Comparison of ENCODE assay signal across 8 mouse cellular contexts in the genomic region with DNA sequence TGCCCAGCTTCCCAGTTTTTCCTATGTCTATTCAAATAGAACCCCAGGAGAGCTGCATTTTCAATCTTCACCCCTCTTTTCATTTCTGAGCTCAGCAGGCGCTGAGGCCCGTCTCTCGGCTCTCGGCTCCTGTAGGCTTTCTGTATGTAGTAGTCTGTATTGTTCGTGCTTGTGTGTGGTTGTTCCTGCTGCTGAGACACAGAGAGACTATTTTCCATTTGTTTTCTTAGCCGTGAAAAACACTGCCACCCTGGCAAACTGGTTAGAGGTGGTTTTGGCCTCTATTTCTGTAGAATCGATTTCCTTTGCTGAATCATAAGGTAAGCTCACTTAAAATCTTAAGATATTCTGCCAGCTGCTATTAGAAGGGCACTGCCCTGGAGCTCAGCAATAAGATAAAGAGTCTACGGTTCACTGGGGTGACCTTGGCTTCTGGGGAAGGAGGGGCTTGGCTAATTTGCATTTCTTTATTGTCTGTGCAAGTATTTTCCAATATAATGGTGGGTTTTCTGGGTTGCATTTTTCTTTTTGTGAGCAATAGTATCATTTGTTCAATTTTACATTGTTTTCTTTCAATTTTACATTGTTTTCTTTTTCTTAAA. TPM values are rescaled to one million over a fixed set of nuclear protein-coding genes. Genes with fewer than 3 reads are reported as not detected.
A peak's percentile ranks its signal among the peaks of the same experiment; 100 is the strongest.
DNase-seq lines count a peak whose midpoint lies in the region; ATAC-seq and TF ChIP-seq lines count a peak whose summit lies in the region.

Igsf8 (plus strand) TSS at position 165 of the 602 bp plus-strand sequence.

- DNase-seq in left cerebral cortex, adult 18-20 months (ENCODE audit: low spot score in 2 of 2): no peak
- no peak for DNase-seq in left cerebral cortex, adult 11 months (ENCODE audit: low spot score)
- no peak for DNase-seq in limb, embryonic 10.5 days (ENCODE audit: low spot score)
- no peak for DNase-seq in retina, embryonic 14.5 days (ENCODE audit: low spot score)
- DNase-seq in urinary bladder, adult 18-20 months (ENCODE audit: low spot score in 2 of 2): no peak

- no peaks in the 10 kb centered on the region for H3K4me1 ChIP-seq in bone marrow macrophage, adult 2 months (ENCODE audit: control insufficient read depth, insufficient read depth, low read length)
- H3K4me1 ChIP-seq in heart, embryonic 16.5 days (ENCODE audit: control insufficient read depth, insufficient read depth, low read length): peaks cover 3% of the 10 kb centered on the region; the same call in 1 of the 2 replicates
- H3K4me1 ChIP-seq in limb, embryonic 10.5 days: no peaks in the 10 kb centered on the region
- H3K4me1 ChIP-seq in neural tube, embryonic 13.5 days (replicated peaks): peaks cover 13% of the 10 kb centered on the region

- H3K4me3 ChIP-seq in bone marrow macrophage, adult 2 months (ENCODE audit: insufficient read depth, low read length): no peak within 1 kb of the TSS
- H3K4me3 ChIP-seq in heart, embryonic 16.5 days (ENCODE audit: low read length): no peak within 1 kb of the TSS
- no peak within 1 kb of the TSS for H3K4me3 ChIP-seq in limb, embryonic 10.5 days
- H3K4me3 ChIP-seq in neural tube, embryonic 13.5 days: no peak within 1 kb of the TSS

- ATAC-seq in heart, embryonic 16.5 days (replicated peaks; ENCODE audit: extremely low read depth, insufficient read depth, low FRiP score): no peak
- ATAC-seq in neural tube, embryonic 13.5 days (ENCODE audit: low read depth): 0 out of 2 replicates have a peak, but pooled peaks have one; percentile 47

- H3K27ac ChIP-seq in bone marrow macrophage, adult 2 months (ENCODE audit: insufficient read depth, low read depth, low read length): no peak within 1 kb of the TSS
- peak within 1 kb of the TSS; percentile 67 for H3K27ac ChIP-seq in heart, embryonic 16.5 days (ENCODE audit: low read length)
- H3K27ac ChIP-seq in limb, embryonic 10.5 days: no peak within 1 kb of the TSS
- H3K27ac ChIP-seq in neural tube, embryonic 13.5 days (replicated peaks): peak within 1 kb of the TSS; percentile 74

- no peak for TF ChIP-seq CTCF in bone marrow macrophage, adult 2 months (IDR thresholded peaks at IDR 0.05; ENCODE audit: low read depth, low read length)

- H3K9ac ChIP-seq in heart, embryonic 16.5 days (ENCODE audit: low read length): no peak within 1 kb of the TSS
- no peak within 1 kb of the TSS; the same call in 1 of the 2 replicates for H3K9ac ChIP-seq in neural tube, embryonic 13.5 days

- no peaks in the 10 kb centered on the region for H3K27me3 ChIP-seq in heart, embryonic 16.5 days (ENCODE audit: control insufficient read depth, insufficient read depth, low read length)
- no peaks in the 10 kb centered on the region for H3K27me3 ChIP-seq in limb, embryonic 10.5 days (ENCODE audit: low read depth, poor library complexity, severe bottlenecking)
- no peaks in the 10 kb centered on the region for H3K27me3 ChIP-seq in neural tube, embryonic 13.5 days

- WGBS in heart, embryonic 16.5 days: 59% methylated on average over 8 of the region's 8 CpGs
- 82% methylated on average over 8 of the region's 8 CpGs for WGBS in limb, embryonic 10.5 days
- WGBS in neural tube, embryonic 13.5 days: 12% methylated on average over 8 of the region's 8 CpGs

- TF ChIP-seq POLR2A in bone marrow macrophage, adult 2 months (IDR thresholded peaks at IDR 0.05; ENCODE audit: borderline replicate concordance, low read depth, low read length): no peak

- no peaks in the 10 kb centered on the region for H3K36me3 ChIP-seq in heart, embryonic 16.5 days (ENCODE audit: control insufficient read depth, insufficient read depth)
- H3K36me3 ChIP-seq in limb, embryonic 10.5 days: no peaks in the 10 kb centered on the region
- no peaks in the 10 kb centered on the region for H3K36me3 ChIP-seq in neural tube, embryonic 13.5 days

- H3K9me3 ChIP-seq in heart, embryonic 16.5 days (replicated peaks; ENCODE audit: control insufficient read depth, low read length): no peaks in the 10 kb centered on the region
- no peaks in the 10 kb centered on the region; the same call in 1 of the 2 replicates for H3K9me3 ChIP-seq in limb, embryonic 10.5 days (replicated peaks)
- H3K9me3 ChIP-seq in neural tube, embryonic 13.5 days: no peaks in the 10 kb centered on the region

- H3K4me2 ChIP-seq in heart, embryonic 16.5 days (ENCODE audit: low read depth, low read length): no peak within 1 kb of the TSS
- H3K4me2 ChIP-seq in neural tube, embryonic 13.5 days: no peak within 1 kb of the TSS

RNA-seq across cellular contexts. Expression of gene Igsf8, which starts in this region (rescaled TPM):
- total RNA-seq in left cerebral cortex, adult 18-20 months (2021): 100 to 1,000 TPM; 278 to 283 TPM
- 90.3 and 110 TPM in 2 replicates for polyA plus RNA-seq in bone marrow macrophage, adult 2 months (2012; ENCODE audit: insufficient read depth, insufficient read length, missing spikeins)
- polyA plus RNA-seq in heart, embryonic 16.5 days (2015; fragmentation: Nextera tagmentation; extraction: Ambion mirVana): 25.3 and 30.6 TPM in 2 replicates
- polyA plus RNA-seq in limb, embryonic 10.5 days (2016; fragmentation: Nextera tagmentation; extraction: Ambion mirVana): 30.0 and 40.8 TPM in 2 replicates
- 116 and 126 TPM in 2 replicates for polyA plus RNA-seq in neural tube, embryonic 13.5 days (2015; fragmentation: Nextera tagmentation; extraction: Ambion mirVana)

Comparison
In these comparisons a context has a peak if more than half of its experiments do, and no peak if none do; other contexts are left out.
1. H3K27ac ChIP-seq: peak in heart, embryonic 16.5 days (single experiment) and neural tube, embryonic 13.5 days (single experiment); none in bone marrow macrophage, adult 2 months (single experiment) and limb, embryonic 10.5 days (single experiment).